Mouse (Mus musculus): ENCODE results near the gene Spink8. TPM values are rescaled to one million over a fixed set of nuclear protein-coding genes. Genes with fewer than 3 reads are reported as not detected.

The Spink8 gene
- polyA plus RNA-seq (2017; shearing (Covaris generic)) = not detected

DNA sequence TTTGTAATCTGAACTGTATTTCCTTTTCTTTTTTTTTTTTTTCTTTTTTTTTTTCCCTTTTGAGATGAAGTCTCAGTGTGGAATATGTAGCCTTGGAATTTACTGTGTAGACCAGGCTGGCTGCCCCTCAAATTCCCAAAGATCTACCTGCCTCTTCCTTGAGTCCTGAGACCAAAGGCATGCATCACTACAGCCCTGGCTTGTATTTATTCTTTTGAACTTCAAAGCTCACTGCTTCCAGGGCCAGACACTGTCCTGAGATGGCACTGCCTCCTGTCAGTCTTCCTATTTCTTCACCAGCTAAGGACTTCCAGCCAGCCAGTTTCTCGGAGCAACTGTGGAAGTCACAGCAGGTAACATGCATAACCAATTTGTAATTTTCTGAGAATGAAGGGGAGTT, at the start of gene Spink8:
TSS of gene Spink8 (plus strand) at position 301 of the 400 bp plus-strand sequence.

DNA sequence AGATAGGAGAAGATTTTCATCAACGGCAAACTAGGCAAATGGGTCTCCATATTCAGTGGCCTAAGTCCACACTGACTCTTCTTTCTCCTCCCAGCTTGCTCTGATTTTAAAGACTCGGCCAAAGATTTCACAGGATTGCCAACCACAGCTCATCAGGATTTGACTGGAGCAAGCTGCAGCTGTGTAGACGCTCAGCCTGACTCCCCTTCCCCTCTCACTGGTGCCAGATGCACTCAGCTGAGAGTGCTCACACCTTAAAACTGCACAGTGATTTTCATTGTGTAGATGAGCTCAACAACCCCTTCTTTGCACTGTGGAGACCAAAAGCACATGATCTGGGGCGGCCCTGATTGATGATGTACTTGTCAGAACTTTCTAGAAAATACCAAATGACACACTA, 21.5 kb upstream of the Spink8 start, which contains the start of gene Fbxw27:
TSS of gene Fbxw27 (minus strand) at position 101 of the 400 bp plus-strand sequence.

DNA sequence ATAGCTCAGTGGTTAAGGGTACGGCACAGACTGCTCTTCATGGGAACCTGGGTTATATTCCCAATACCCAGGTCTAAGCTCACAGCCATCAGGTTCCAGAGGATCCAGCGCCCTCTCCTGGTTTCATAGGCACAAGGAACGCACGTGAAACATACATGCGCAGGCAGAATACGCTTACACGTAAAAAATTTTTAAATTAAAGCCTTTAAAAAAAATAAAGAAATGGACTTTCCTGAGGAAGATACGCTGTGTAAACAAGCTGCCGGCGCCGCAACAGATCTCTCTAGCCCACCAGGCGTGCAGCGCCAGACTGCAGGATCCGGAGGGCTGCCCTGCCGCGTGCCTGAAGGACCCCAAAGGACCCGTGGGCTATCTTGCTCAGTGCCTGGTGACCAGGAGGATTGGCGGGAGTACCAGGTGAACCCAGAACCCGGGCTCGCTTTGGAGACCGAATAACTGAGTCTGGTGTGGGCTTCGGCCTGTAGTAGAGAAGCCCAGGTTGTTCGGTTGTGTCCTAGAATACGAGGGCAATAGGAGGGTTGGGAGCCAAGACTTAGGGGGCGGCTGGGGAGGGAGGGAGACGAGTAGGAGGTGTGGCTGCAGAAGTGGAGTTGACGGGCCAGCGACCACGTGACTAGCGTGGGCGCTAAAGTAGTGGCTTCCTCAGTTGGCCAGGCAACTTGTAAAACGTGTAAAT, 20.5 kb downstream of the Spink8 start, which contains the start of gene Nme6:
TSS of gene Nme6 (plus strand) at position 359 of the 697 bp plus-strand sequence.

DNA sequence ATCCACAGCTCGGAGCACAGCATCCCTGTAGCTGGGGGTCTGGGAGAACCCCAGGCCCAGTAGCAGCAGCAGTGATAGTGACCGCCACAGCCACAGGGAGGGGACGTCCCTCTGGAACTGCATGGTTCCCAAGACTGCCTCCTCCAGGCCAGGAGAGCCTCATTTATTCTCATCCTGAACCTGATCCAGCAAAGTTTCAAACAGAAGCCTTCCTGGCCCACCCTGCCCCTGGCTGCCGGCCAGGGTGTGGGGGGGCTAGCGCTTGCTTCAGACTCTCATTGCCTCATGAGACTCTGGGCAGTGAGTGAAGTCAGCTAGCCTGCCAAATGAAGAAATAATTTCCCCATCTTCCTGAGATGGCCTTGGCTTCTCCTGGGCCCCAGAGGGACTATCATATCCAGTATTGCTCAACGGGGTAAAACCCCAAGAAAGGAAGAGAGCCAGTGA, 37.3 kb downstream of the Spink8 start, which contains the start of gene Camp:
TSS of gene Camp (minus strand) at position 306 of the 447 bp plus-strand sequence.

DNA sequence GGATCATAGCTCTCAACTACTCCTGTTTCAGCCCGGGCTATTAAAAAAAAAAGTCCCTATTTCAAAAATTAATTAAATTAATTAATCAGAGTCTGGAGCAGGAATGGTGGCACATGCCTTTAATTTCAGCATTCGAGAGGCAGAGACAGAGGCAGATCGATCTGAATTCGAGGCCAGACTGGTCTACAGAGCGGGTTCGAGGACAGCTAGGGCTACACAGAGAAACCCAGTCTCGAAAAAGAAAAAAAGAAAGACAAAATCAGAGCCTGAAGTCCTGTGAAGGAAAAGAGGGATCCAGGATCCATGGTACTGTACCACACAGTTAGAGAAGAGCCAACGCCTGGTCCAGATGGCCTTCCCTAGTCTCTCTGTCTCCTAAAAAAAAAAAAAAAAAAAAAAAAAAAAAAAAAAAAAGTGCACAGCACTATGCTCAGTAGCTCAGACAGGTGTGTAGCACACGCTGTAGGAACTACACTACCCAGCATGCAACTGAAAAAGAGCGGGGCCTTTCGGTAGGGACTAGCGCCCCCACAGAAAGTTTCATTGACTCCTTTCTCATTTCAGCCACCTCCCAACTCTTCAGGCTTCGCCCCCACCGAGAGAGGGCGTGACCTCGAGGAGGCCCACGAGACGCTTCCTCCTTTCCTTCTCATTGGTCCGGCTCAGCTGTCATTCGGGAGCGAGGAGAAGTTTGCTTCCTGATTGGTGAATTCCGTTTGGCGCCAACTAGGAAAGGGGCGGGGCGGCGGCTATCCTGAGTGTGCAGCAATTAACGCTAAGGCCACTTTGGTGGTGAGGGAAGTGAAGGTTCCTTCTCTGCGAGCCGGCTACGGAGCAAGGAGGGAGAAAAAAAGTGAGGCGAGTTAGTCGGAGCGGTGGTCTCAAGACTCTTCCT, 63.0 kb downstream of the Spink8 start, which contains the start of gene Cdc25a:
TSS of gene Cdc25a (plus strand) at position 783 of the 895 bp plus-strand sequence.

Other genes with a start within 250 kb of the Spink8 start
- not detected for gene Fbxw15, start 244.0 kb upstream of the Spink8 start, polyA plus RNA-seq (2017; shearing (Covaris generic))
- not detected for gene Fbxw24, start 186.2 kb upstream of the Spink8 start, polyA plus RNA-seq (2017; shearing (Covaris generic))
- not detected for gene Fbxw25, start 147.6 kb upstream of the Spink8 start, polyA plus RNA-seq (2017; shearing (Covaris generic))
- not detected for gene Fbxw18, start 109.6 kb upstream of the Spink8 start, polyA plus RNA-seq (2017; shearing (Covaris generic))
- gene Fbxw26, start 66.2 kb upstream of the Spink8 start, polyA plus RNA-seq (2017; shearing (Covaris generic)) = not detected
- gene Fbxw27, start 21.6 kb upstream of the Spink8 start, polyA plus RNA-seq (2017; shearing (Covaris generic)) = not detected
- 11.1 TPM for gene Nme6, start 20.5 kb downstream of the Spink8 start, polyA plus RNA-seq (2017; shearing (Covaris generic))
- gene Camp, start 37.3 kb downstream of the Spink8 start, polyA plus RNA-seq (2017; shearing (Covaris generic)) = not detected
- gene Cdc25a, start 63.3 kb downstream of the Spink8 start, polyA plus RNA-seq (2017; shearing (Covaris generic)) = 10.7 TPM
- 84.7 TPM for gene Map4, start 119.2 kb downstream of the Spink8 start, polyA plus RNA-seq (2017; shearing (Covaris generic))